Mouse (Mus musculus) intestine, embryonic 15.5 days (tissue): ENCODE measurements around the gene Atpif1. TPM values are rescaled to one million over a fixed set of nuclear protein-coding genes. Genes with fewer than 3 reads are reported as not detected.

ENCODE experiments used
- ATAC-seq: fragments of 200-750 bp; cut with Nextera tagmentation; 2 replicates; pipeline ENCODE4 v1.8.0; 2017; ENCODE audit warnings: moderate TSS enrichment, moderate library complexity
- H3K27ac ChIP-seq: fragments of 300-500 bp; sonication (generic); 2 replicates; pipeline ENCODE4 v1.5.1; 2015; ENCODE audit warnings: mild to moderate bottlenecking, inconsistent platforms
- H3K27me3 ChIP-seq: fragments of 300-500 bp; sonication (generic); replicated peaks from 2 replicates; pipeline ENCODE4 v1.6.1; 2015; ENCODE audit warnings: inconsistent platforms
- H3K36me3 ChIP-seq: fragments of 300-500 bp; sonication (generic); 2 replicates; pipeline ENCODE4 v1.6.1; 2015; ENCODE audit warnings: inconsistent platforms
- H3K4me1 ChIP-seq: fragments of 300-500 bp; sonication (generic); replicated peaks from 2 replicates; pipeline ENCODE4 v1.6.1; 2015; ENCODE audit warnings: inconsistent platforms
- H3K4me2 ChIP-seq: fragments of 300-500 bp; sonication (generic); replicated peaks from 2 replicates; pipeline ENCODE4 v1.6.1; 2015; ENCODE audit warnings: mild to moderate bottlenecking, inconsistent platforms
- H3K4me3 ChIP-seq: fragments of 300-500 bp; sonication (generic); replicated peaks from 2 replicates; pipeline ENCODE4 v1.5.1; 2015; ENCODE audit warnings: inconsistent platforms
- H3K9ac ChIP-seq: fragments of 300-500 bp; sonication (generic); 2 replicates; pipeline ENCODE4 v1.6.1; 2015; ENCODE audit warnings: inconsistent platforms
- H3K9me3 ChIP-seq: fragments of 300-500 bp; sonication (generic); 2 replicates; pipeline ENCODE4 v1.6.1; 2016; ENCODE audit warnings: inconsistent platforms
- WGBS: fragments of 180-500 bp; shearing (Covaris S2); methylation state at CpG from one replicate; pipeline ENCODE4 v1.1.7; 2015; 5-methylcytosine and 5-hydroxymethylcytosine counted together
- polyA plus RNA-seq: library from polyadenylated mRNA; unstranded; fragments of >200 nt; fragmentation: Nextera tagmentation; extraction: Ambion mirVana; gene quantifications from 2 replicates; pipeline ENCODE4 v1.2.1, GENCODE M21; 2015

Atpif1 gene
- polyA plus RNA-seq, 1 experiment from 2014 or later = 1,316 TPM

DNA sequence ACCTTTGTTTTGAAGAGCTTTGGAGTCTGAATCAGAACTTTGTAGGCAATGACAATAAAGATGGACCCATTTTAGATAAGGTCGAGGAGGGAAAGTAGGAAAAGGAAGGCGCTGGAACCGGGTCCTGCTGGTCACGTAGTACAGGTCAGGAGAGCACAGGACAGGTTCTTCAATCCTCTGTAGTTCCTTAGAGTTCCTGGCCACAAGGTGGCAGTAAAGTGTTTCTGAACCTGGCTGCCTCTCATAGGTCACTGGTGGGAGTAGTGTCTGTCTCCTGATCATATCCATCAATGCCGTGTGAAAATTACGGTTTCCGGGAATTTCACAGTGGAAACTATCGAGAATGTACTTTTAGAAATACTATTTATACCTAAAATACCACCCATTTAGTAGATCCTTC is 12.4 kb upstream of the Atpif1 start:
- Histone ChIP-seq H3K27me3 (no peaks in the 10 kb centered on the region), H3K27ac (no peak overlapping the region), H3K36me3 (peaks cover 47% of the 10 kb centered on the region), H3K9ac (no peak overlapping the region), H3K9me3 (no peaks in the 10 kb centered on the region), H3K4me3 (no peak overlapping the region), H3K4me2 (no peak overlapping the region), H3K4me1 (no peaks in the 10 kb centered on the region)
- WGBS = 29% methylated on average over 8 of the region's 8 CpGs
- peak; percentile 63; the same call in 1 of the 2 replicates for ATAC-seq

DNA sequence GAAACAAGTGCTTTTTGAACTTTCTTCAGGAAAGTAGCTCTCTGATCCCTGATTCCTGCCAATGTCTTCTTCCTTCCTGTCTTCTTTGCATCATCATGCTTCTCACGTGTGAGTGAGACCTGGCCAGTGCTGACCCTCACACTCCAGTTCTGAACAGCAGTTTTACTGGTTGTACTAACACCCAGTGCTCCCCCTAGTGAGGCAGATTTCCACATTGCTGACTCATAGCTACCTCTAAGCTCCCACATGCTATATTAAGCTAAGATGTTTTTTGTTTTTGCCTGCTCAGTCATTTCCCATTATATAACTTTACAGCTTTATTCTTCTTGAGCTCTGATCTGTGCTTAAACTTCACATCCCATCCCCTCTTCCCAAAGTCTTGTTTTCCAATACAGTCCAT is 9.3 kb upstream of the Atpif1 start:
- no peaks in the 10 kb centered on the region for H3K9me3 ChIP-seq
- no peak overlapping the region for H3K4me3 ChIP-seq
- no peak overlapping the region for H3K9ac ChIP-seq
- H3K27ac ChIP-seq = no peak overlapping the region
- peaks cover 28% of the 10 kb centered on the region for H3K36me3 ChIP-seq
- H3K27me3 ChIP-seq = no peaks in the 10 kb centered on the region
- H3K4me1 ChIP-seq = no peaks in the 10 kb centered on the region; the same call in 1 of the 2 replicates
- no peak overlapping the region for H3K4me2 ChIP-seq
- 52% methylated on average over 1 of the region's 1 CpGs for WGBS
- no peak for ATAC-seq

DNA sequence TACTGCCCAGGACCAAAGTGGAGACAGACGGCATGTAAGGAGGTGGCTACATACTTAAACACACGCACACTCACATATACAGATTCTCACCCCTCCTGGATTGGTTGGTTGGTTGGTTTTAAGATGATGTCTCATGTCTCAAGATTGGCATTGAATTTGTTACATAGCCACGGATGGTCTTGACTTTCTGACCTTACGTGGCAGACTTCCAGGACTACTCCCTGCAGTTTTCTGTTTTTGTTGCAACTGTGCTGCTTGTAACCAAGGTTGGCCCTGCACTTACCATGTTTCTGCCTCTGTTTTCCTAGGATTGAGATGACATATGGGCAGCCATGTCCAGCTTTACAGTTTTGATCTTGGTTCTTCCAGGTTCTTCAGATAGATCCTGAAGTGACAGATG is 8.0 kb upstream of the Atpif1 start:
- Histone ChIP-seq H3K36me3 (peaks cover 20% of the 10 kb centered on the region), H3K27ac (no peak overlapping the region), H3K4me2 (no peak overlapping the region), H3K27me3 (no peaks in the 10 kb centered on the region), H3K4me3 (no peak overlapping the region), H3K9me3 (no peaks in the 10 kb centered on the region), H3K4me1 (peaks cover 4% of the 10 kb centered on the region), H3K9ac (no peak overlapping the region)
- 81% methylated on average over 4 of the region's 4 CpGs for WGBS
- no peak for ATAC-seq

DNA sequence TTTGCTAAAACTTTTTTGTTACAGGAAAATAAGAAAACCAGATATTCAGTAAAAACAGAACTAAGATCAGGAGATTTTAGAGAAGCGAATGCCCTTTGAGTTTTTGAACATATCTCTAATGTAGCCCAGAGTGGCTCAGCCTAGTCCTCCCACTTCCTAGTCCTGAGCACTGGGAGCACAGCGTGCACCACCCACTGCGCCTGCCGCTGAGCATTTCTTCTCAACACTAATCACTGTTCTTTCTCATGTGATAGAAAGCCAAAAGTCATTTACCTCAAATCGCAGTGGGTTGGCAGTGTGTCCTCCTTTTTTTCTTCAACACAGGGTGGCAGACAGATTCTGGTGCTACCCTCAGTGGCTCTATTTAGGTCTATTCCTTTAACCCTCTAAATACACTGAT is 6.0 kb upstream of the Atpif1 start:
- H3K27me3 ChIP-seq = no peaks in the 10 kb centered on the region
- H3K36me3 ChIP-seq = peaks cover 16% of the 10 kb centered on the region
- H3K4me3 ChIP-seq = no peak overlapping the region
- ATAC-seq = no peak
- H3K9ac ChIP-seq = no peak overlapping the region
- H3K9me3 ChIP-seq = no peaks in the 10 kb centered on the region
- WGBS = 92% methylated on average over 5 of the region's 5 CpGs
- H3K4me1 ChIP-seq = peaks cover 7% of the 10 kb centered on the region
- no peak overlapping the region for H3K27ac ChIP-seq
- H3K4me2 ChIP-seq = no peak overlapping the region

DNA sequence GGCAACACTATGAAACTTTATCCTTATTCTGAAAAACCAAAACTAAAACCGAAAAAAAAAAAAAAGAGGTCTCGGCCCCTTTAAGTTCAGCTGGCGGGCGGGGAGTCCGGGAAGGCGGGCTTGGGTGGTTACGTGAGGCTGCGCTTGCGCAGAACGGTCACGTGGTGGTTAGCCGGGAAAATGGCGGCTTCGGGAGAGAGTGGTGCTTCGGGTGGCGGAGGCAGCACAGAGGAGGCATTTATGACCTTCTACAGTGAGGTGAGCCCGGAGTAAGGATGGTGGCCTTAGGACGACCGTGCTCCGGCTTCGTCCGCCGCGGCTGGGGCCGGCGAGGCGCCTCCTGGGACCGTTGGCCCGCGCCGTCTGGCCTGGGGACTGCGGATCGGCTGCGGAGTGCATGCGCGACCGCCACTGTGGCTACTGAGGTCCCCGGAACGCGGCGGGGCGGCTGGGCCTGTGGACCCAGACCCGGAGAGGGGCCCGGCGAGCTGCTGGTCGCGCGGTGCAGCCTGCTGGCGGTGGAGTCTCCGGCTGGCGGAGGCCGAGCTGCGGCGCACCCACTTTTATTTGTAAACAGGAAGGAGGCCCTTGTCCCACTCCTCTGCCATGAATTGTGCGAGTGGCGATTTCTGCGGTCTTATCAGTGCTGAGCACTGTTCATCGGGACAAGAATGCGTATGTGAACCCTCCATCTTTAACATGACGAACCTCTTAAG is 2.1 kb upstream of the Atpif1 start, which contains the start of gene Dnajc8:
Dnajc8 (plus strand) TSS at position 145 of the 716 bp plus-strand sequence.
- Histone ChIP-seq H3K4me1 (peaks cover 12% of the 10 kb centered on the region), H3K27me3 (no peaks in the 10 kb centered on the region), H3K27ac (peak within 1 kb of the TSS; percentile 88), H3K9ac (peak within 1 kb of the TSS; percentile 98), H3K36me3 (peaks cover 6% of the 10 kb centered on the region), H3K9me3 (no peaks in the 10 kb centered on the region), H3K4me3 (peak within 1 kb of the TSS; percentile 99), H3K4me2 (peak within 1 kb of the TSS; percentile 62)
- under 1% methylated on average over 60 of the region's 60 CpGs for WGBS
- peak; percentile 80 for ATAC-seq

DNA sequence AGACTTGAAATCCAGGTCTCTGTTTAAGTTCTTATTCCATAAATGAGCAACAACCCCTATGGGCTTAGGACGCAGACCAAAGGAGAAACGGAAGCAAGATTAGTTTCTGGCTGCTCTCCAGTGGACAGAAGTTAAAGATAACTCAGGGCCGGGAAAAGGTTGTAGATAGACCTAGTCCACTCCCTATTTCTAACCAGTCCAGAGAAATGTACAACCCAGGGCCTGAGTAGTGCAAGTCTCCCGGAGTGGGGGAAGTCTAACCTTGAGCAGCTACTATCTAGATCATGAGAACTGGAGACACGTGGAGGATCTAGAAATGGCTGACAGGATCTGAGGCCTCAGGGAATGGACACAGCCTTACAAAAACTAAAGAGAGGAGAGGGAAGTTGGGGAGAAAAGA is 963 bp downstream of the Atpif1 start:
- Histone ChIP-seq H3K4me2 (peak overlapping the region; percentile 68), H3K9ac (peak overlapping the region; percentile 89), H3K36me3 (peaks cover 13% of the 10 kb centered on the region), H3K9me3 (no peaks in the 10 kb centered on the region), H3K27ac (peak overlapping the region; percentile 99), H3K27me3 (no peaks in the 10 kb centered on the region), H3K4me1 (peaks cover 12% of the 10 kb centered on the region), H3K4me3 (peak overlapping the region; percentile 75)
- 5% methylated on average over 5 of the region's 5 CpGs for WGBS
- peak; percentile 39 for ATAC-seq

DNA sequence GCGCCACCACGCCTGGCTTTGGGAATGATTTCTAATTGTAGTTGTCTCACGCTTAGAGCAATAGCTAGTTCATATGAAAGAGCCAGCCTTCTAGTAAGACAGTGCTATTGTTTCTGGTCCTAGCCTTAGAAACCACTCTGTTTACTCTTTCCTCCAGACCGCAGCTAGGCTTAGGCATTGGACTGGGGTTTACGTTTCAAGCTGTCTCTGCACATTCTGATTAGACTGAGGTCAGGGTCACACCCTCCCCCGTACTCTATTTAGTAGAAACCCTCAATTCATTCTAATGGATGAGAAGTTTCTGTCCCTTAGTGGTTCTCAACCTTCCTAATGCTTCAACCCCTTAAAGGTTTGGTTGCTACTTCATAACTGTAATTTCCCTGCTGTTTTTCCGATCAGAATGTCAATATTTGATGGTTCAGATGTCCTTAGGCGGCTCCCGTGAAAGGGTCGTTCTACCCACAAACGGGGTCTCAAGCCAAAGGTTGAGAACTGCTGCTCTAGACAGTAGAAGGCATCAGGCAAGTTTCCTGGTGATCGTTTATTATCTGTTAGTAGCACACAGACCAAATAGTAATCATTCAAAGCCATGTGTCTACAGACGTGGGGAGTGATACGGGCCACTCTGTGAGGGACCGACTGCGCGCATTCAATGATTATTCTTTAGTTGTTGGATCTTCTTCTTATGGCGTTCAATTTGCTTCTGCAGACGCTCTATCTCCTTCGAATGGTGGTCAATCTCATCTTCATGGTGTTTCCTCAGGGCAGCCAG is 3.2 kb downstream of the Atpif1 start:
- Histone ChIP-seq H3K4me1 (peaks cover 5% of the 10 kb centered on the region; the same call in 1 of the 2 replicates), H3K4me2 (no peak overlapping the region), H3K36me3 (peaks cover 13% of the 10 kb centered on the region), H3K9me3 (no peaks in the 10 kb centered on the region), H3K27ac (no peak overlapping the region), H3K27me3 (no peaks in the 10 kb centered on the region), H3K4me3 (no peak overlapping the region), H3K9ac (no peak overlapping the region)
- ATAC-seq = no peak
- WGBS = 87% methylated on average over 20 of the region's 20 CpGs

DNA sequence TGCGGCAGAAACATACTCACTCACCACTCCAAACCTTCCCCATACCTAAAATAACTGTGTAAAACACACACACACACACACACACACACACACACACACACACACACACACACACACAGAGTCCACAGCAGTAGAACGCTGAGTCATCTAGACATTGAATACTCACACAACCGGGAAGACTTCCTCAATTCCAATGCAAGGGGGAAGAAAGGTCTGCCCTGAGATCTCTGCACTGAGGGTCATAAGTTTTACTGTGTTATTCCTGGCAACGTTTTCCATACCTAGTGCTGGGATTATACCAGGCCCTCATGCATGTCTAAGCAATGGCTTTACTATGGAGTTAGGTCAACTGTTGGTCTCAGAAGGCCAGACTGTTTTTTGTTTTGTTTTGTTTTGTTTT is 4.1 kb downstream of the Atpif1 start:
- Histone ChIP-seq H3K4me1 (peaks cover 11% of the 10 kb centered on the region), H3K27ac (no peak overlapping the region), H3K9me3 (no peaks in the 10 kb centered on the region), H3K36me3 (peaks cover 13% of the 10 kb centered on the region), H3K27me3 (no peaks in the 10 kb centered on the region), H3K4me3 (no peak overlapping the region), H3K4me2 (no peak overlapping the region), H3K9ac (no peak overlapping the region)
- 75% methylated on average over 4 of the region's 4 CpGs for WGBS
- ATAC-seq = no peak

DNA sequence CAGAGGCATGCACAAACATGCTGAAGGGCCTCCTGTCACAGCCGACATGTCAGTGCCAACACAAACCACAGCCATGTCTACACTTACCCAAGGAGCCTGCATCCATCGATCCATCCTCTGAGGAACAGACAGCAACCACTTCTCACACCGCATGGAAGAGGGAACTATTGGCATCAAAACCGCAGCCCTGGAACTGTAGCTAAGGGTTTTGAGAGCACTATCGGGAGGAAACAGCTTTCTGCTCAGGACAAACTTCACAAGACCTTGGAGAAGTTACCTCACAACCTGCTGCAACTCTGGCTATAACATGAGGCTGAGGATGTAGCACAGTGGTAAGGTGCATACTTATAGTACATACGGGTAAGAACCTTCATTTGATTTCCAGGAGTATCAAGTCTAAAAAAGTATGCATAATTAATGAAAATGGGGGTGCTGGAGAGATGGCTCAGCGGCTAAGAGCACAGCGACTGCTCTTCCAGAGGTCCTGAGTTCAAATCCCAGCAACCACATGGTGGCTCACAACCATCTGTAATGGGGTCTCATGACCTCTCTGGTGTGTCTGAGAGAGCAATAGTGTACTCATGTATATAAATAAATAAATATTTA is 5.4 kb downstream of the Atpif1 start:
- 90% methylated on average over 8 of the region's 8 CpGs for WGBS
- no peak overlapping the region for H3K4me2 ChIP-seq
- no peaks in the 10 kb centered on the region for H3K9me3 ChIP-seq
- peaks cover 12% of the 10 kb centered on the region; the same call in 1 of the 2 replicates for H3K4me1 ChIP-seq
- H3K4me3 ChIP-seq = no peak overlapping the region
- no peaks in the 10 kb centered on the region for H3K27me3 ChIP-seq
- H3K36me3 ChIP-seq = peaks cover 13% of the 10 kb centered on the region
- H3K9ac ChIP-seq = no peak overlapping the region
- no peak overlapping the region for H3K27ac ChIP-seq
- ATAC-seq = no peak

DNA sequence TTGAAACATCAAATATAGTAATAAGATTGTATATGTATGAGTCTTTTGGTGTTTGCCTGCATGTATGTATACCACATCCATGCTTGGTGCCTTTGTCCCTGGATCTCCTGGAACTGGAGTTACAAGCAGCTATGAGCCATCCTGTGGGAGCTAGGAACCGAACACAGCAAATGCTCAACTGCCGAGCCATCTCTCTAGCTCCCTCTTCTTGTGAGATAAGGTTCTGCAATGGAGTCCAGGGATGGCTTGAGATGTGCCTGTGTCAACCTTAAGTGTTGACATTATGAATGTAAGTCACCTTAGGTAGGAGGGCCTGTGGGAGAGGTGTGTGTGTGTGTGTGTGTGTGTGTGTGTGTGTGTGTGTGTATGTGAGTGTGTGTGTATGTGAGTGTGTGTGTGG is 6.8 kb downstream of the Atpif1 start:
- ATAC-seq = no peak
- H3K9me3 ChIP-seq = no peaks in the 10 kb centered on the region

DNA sequence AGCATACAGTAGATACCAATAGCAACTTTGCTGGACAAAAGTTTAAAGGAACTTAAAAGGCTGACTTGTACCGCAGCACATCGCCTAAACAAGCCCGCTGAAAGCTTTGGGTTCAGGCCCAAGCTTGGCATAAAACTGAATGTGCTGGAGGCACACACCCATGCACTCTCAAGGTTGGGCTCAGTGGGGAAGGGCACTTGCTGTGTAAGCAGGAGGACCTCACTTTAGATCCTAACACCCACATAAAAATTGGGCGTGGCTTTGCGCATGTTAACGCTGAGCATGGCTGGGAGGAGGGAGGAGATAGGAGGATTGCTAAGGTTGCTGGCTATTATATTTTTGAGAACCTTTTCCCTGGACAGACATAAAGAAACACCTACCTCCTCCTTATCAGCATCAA is 8.7 kb downstream of the Atpif1 start:
- Histone ChIP-seq H3K36me3 (peaks cover under 1% of the 10 kb centered on the region; the same call in 1 of the 2 replicates), H3K27me3 (no peaks in the 10 kb centered on the region), H3K9ac (no peak overlapping the region), H3K4me1 (peaks cover 9% of the 10 kb centered on the region; the same call in 1 of the 2 replicates), H3K4me2 (0 out of 2 replicates have a peak overlapping the region, but pooled peaks have one; percentile 0), H3K27ac (peak overlapping the region; percentile 69), H3K4me3 (no peak overlapping the region), H3K9me3 (no peaks in the 10 kb centered on the region)
- ATAC-seq = peak; percentile 67
- 37% methylated on average over 6 of the region's 6 CpGs for WGBS

More for the DNA sequence above, 6.8 kb downstream of the Atpif1 start:
- no peak overlapping the region for H3K4me3 ChIP-seq
- 57% methylated on average over 2 of the region's 2 CpGs for WGBS
- H3K9ac ChIP-seq = no peak overlapping the region
- H3K27ac ChIP-seq = no peak overlapping the region
- no peak overlapping the region for H3K4me2 ChIP-seq
- H3K4me1 ChIP-seq = peaks cover 12% of the 10 kb centered on the region; the same call in 1 of the 2 replicates
- no peaks in the 10 kb centered on the region for H3K27me3 ChIP-seq
- peaks cover 13% of the 10 kb centered on the region for H3K36me3 ChIP-seq

DNA sequence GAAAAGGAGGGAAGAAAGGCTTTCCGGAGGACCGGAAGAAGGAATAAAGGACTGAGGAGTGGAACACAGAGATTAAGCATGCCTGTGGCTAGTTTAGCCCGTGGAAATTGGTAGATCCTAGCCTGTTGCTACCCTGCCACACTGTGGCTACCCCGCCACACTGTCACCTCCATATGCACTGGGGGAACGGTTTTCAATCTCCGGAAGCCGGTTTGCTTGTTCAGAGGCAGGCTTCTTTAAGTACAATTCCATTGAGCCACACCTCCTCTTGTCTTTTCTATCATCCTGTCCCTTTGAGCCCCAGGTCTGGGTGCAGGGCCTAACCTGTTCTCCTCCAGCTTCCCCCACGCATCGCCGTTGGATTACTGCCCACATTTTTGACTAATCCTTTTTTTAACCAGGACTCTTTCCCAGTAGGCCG is 9.1 kb downstream of the Atpif1 start:
- H3K36me3 ChIP-seq = no peaks in the 10 kb centered on the region
- 0 out of 2 replicates have a peak, but pooled peaks have one; percentile 25 for ATAC-seq
- peaks cover 9% of the 10 kb centered on the region; the same call in 1 of the 2 replicates for H3K4me1 ChIP-seq
- no peak overlapping the region for H3K4me3 ChIP-seq
- H3K4me2 ChIP-seq = 0 out of 2 replicates have a peak overlapping the region, but pooled peaks have one; percentile 0
- H3K27me3 ChIP-seq = no peaks in the 10 kb centered on the region
- no peak overlapping the region for H3K9ac ChIP-seq
- no peaks in the 10 kb centered on the region for H3K9me3 ChIP-seq
- WGBS = 17% methylated on average over 11 of the region's 11 CpGs
- H3K27ac ChIP-seq = peak overlapping the region; percentile 69
